Mouse (Mus musculus) frontal cortex, adult 2 months (tissue): ENCODE measurements around the gene Olfr95. TPM values are rescaled to one million over a fixed set of nuclear protein-coding genes. Genes with fewer than 3 reads are reported as not detected.
"Not testable (repeated sequence)": the region's sequence is repeated elsewhere in the genome, so short reads cannot be mapped to it uniquely, and the experiment has no call there.

ENCODE experiments used
- DNase-seq, 2 experiments: peaks; one replicate each; pipeline ENCODE4 v3.0.0; 2022; ENCODE audit warnings: low spot score in 1 of 2; ENCODE audit errors: extremely low spot score in 1 of 2
- polyA plus RNA-seq: library from polyadenylated mRNA; depleted of rRNA; stranded (reverse); fragments of >200 nt; gene quantifications from 2 replicates; pipeline ENCODE4 v1.2.3, GENCODE M21; 2012; rRNA removed

The Olfr95 gene
- polyA plus RNA-seq, result not detected in 2 replicates

DNA sequence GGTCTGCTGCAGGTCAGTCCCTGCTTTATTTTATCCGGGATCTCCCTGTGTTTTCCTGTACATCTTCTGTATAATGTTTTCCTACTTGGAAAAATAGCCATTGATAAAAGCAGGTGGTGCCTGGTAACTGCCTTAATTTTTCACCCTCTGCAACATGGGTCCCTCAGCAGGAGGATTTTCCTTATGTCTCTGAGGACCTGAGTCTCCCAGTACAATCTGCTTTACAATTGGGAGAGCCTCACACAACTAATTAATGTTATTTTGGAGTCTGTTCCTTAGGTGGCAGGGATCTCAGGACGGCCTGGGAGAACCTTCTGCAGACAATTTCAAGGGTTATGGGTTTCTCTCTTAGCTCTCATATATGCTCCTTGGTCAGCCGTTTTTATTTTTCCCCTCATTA lies at the start of gene Olfr95:
Gene Olfr95, minus strand, starts transcription at position 101 of the 400 bp plus-strand sequence.
- no peak for DNase-seq

- peak in 1 of 2 experiments; percentile 30 for DNase-seq
These were observed 37.6 kb upstream of the Olfr95 start for GRCm38 (mm10) chr17:37250544-37250943.

- no peak for DNase-seq
These were observed 36.5 kb upstream of the Olfr95 start for GRCm38 (mm10) chr17:37249460-37249859.

- DNase-seq, result peak; percentile 7 to 72
These were observed 33.8 kb upstream of the Olfr95 start for GRCm38 (mm10) chr17:37246715-37247114.

DNA sequence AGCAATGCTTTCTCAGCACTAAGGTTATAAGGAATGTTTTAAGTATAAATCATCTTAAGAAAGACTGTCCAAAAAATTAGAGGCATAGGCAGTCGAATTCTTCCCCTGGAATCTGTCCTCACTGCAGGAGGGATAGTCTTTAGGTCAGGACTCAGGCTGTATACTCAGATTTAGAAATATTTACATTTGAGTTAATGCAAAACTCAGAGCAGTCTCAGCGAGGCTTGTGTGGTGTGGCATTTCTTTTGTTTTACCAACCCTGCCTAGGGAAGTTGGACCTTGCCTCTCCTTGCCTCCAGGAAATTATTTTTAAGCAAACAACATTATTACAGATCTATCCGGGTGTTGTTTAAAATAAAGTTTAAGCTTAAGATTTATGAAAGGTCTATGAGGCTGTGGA lies 29.3 kb upstream of the Olfr95 start:
- no peak for DNase-seq

GRCm38 (mm10) chr17:37237230-37237629 lies 24.3 kb upstream of the Olfr95 start, which contains the start of gene Olfr97:
Gene Olfr97, minus strand, starts transcription at chr17:37237330.
- DNase-seq, result not testable (repeated sequence)

GRCm38 (mm10) chr17:37221879-37222278 lies 9.0 kb upstream of the Olfr95 start:
- no peak for DNase-seq

GRCm38 (mm10) chr17:37219846-37220245 lies 6.9 kb upstream of the Olfr95 start, which contains the start of gene Olfr96:
Gene Olfr96, plus strand, starts transcription at chr17:37220146.
- no peak for DNase-seq

GRCm38 (mm10) chr17:37218486-37218885 lies 5.6 kb upstream of the Olfr95 start:
- DNase-seq, result no peak

DNA sequence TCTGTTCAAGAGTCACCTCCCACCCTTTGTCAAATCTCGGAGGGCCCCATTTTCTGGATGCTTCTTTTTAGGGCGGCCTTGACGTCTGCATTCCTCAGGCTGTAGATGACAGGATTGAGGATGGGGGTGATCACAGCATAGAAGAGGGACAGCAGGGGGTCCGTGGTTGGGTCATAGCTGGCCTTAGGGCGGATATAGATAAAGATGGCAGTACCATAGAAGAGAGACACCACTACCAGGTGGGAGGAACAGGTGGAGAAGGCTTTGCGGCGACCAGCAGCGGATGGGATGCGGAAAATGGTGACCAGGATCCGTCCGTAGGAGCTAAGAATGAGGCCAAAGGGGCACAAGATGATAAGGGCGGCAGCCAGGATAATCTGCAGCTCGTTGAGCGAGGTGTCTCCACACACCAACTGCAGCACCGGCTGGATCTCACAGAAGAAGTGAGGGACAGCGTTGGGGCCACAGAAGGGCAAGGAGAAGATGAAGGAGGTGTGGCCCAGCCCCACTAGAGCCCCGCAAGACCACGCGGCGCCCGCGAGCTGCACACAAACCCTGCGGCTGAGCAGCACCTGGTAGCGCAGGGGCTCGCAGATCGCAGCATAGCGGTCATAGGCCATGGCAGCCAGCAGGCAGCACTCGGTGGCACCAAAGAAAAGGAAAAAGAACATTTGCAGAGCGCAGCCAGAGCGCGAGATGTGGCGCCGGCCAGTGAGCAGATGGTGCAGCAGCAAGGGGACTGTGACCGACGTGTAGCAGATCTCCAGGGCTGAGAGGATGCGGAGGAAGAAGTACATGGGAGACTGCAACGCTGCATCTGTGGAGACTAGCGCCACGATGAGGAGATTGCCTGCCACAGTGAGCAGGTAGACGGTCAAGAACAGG lies 1.8 kb downstream of the Olfr95 start:
- DNase-seq, result peak in 1 of 2 experiments; percentile 41

- DNase-seq, result no peak
These were observed 9.0 kb downstream of the Olfr95 start for GRCm38 (mm10) chr17:37203917-37204236.

DNA sequence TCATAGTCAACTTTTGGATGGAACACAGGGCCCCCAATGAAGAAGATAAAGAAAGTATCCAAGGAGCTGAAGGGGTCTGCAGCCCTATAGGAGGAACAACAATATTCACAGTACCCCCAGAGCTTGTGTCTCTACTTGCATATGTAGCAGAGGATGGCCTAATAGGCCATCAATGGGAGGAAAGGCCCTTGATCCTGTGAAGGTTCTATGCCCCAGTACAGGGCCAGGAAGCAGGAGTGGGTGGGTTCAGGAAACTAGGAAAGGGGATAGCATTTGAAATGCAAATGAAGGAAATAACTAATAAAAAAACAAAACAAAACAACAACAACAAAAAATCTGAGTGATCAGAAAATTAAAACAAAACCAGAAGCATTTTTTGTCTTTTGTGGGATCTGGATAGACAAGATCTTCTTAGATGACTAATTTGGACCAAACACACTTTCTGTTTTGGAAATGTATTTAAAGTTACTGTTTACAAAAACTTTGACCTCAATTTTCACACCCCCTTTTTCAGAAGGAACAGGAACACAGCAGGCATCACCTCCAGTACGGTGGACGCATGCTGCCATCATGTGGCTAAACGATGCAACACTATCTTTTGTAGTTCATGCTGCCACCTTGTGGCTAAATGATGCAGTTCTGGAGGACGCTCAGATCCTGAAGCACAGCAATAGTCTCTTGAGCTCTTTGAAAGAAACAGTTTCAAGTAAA lies 9.6 kb downstream of the Olfr95 start:
- DNase-seq, result peak; percentile 77 to 96

GRCm38 (mm10) chr17:37200894-37201293 lies 12.0 kb downstream of the Olfr95 start, which contains the start of gene Olfr94:
Gene Olfr94, minus strand, starts transcription at chr17:37200994.
- DNase-seq, result no peak

GRCm38 (mm10) chr17:37196845-37197724 lies 15.8 kb downstream of the Olfr95 start:
- peak in 1 of 2 experiments; percentile 36 for DNase-seq

DNA sequence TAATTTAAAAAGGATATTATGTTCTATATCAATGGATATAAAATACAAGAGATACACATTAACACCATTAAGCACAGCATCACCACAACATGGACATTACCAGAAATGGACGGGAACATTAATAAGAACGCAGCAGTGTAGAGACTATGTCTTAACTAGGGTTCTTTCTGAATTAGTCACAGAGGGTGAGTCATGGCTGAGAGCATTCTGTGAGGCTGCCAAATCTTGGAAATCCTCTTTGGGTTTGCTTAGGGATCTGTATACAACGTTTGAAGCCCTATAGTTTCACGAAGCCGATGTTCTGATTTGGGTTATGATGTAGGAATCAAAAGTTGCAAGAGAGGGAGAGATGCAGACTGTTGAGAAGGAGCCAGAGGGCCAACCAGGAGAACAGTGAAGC lies 18.1 kb downstream of the Olfr95 start:
- peak in 1 of 2 experiments; percentile 64 for DNase-seq

GRCm38 (mm10) chr17:37193656-37194055 lies 19.3 kb downstream of the Olfr95 start, which contains the start of gene Ubd:
Gene Ubd, plus strand, starts transcription at chr17:37193892.
- no peak for DNase-seq

- no peak for DNase-seq
These were observed 19.9 kb downstream of the Olfr95 start for GRCm38 (mm10) chr17:37193032-37193431.

DNA sequence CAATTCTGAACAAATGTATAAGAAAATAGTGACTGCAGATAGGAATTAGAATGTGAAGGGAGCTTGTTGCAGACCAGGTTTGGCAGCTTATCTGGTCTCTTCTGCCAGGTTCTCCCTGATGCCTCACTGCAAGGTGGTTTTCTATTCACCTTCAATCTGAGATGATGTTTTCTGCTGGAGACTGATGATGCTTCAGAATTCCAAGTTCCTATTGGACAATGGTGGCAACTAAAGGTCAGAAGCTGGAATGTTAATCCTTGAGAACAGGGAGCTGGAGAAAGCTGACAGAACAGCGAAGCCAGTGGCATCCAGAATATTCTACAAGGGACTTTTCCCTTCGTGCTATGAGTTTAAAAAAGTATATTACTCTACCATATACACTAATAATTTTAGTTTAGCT lies 22.2 kb downstream of the Olfr95 start:
- peak in 1 of 2 experiments; percentile 78 for DNase-seq

DNA sequence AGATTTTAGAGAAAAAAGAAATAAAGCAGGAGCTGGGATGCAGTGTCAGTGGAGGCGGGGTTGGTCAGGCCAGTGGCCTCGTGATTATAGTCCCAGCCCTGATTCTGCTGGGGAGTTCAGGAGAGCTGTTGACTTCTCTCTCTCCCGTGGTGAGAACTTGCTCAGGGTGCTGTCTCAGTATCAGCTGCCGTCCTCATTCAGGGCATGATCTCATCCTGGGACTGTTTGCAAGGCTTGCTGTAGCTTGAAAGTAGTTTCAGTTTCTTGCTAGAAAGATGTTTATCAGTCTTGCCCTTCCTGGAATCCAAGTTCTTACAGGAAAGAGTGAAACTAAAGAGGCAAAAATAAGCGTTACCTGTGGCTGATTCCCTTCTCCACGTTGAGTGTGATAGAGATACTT lies 27.4 kb downstream of the Olfr95 start:
- no peak for DNase-seq

DNA sequence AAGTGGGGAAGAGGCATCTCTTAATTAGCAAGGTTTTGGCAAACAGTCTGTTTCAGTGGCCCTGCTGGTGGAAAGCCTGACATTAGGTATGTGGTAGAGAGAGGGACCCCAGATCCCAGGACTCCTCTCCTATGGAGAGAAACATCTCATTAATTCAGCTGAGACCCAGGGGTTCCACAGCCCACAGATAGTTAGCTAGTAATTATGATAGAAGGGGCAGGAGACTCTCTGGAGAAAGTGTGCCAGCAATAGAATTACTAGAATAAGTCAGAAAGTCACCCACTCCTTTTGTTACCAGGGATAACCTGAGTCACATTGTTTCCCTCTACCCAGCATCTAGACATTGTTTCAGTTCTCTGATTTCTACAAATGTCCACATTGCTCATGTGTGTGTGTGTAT lies 51.5 kb downstream of the Olfr95 start, which contains the start of gene Olfr93:
Gene Olfr93, minus strand, starts transcription at position 101 of the 400 bp plus-strand sequence.
- no peak for DNase-seq
